Mouse (Mus musculus) urinary bladder, postnatal 14 days (tissue): Measurements from ENCODE around the gene Gm28079.
"Not testable (repeated sequence)": the region's sequence is repeated elsewhere in the genome, so short reads cannot be mapped to it uniquely, and the experiment has no call there.

Experiments used
- DNase-seq: peaks from one replicate; pipeline ENCODE4 v3.0.0; 2021; ENCODE audit warnings: low spot score

Gene Gm28079

DNA sequence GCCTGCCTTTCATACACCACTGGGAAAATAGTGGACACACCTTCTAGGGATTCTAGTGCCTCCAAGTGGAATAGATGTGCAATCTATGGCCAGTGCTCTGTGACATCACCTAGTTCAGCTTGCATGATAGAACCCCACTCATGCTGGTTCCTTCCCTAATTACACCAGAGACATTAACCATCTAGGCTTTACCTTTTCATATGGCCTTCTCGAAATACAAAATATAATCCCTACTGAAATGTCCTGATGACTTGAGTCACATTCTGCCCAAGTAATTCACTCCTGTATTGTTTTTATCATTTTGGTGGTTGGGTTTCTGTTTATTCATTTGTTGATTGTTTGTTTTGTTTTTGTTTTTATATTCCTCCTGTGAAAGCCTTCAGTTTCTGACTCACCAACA lies at the start of gene Gm28079:
Gene Gm28079 (minus strand): TSS at position 101 of the 400 bp plus-strand sequence.
- DNase-seq: not testable (repeated sequence)
